Mouse (Mus musculus): Measurements from ENCODE around the gene 1600014C23Rik.

The 1600014C23Rik gene

GRCm38 (mm10) chr17:45689120-45689519, 44.5 kb downstream of the 1600014C23Rik start:
- no peak for DNase-seq (ENCODE audit: low read depth, low spot score)

GRCm38 (mm10) chr17:45686716-45687115, 46.9 kb downstream of the 1600014C23Rik start, which contains the start of gene Tmem63b:
Tmem63b (minus strand) TSS chr17:45686905.
- no peak for DNase-seq (ENCODE audit: low read depth, low spot score)

- DNase-seq (ENCODE audit: low read depth, low spot score) = peak; percentile 94
These were observed 47.5 kb downstream of the 1600014C23Rik start, which contains the start of gene Mrpl14 for GRCm38 (mm10) chr17:45686093-45686619. Mrpl14 (plus strand) TSS chr17:45686322.

GRCm38 (mm10) chr17:45685171-45686092, 48.2 kb downstream of the 1600014C23Rik start:
- DNase-seq (ENCODE audit: low read depth, low spot score) = no peak

- no peak for DNase-seq (ENCODE audit: low read depth, low spot score)
These were observed 48.9 kb downstream of the 1600014C23Rik start for GRCm38 (mm10) chr17:45684667-45685131.
